Mouse (Mus musculus) lung, postnatal 0 days (tissue): ENCODE measurements around the gene Nkg7. TPM values are rescaled to one million over a fixed set of nuclear protein-coding genes. Genes with fewer than 3 reads are reported as not detected.

Source experiments
- ATAC-seq: fragments of 200-750 bp; cut with Nextera tagmentation; 2 replicates; pipeline ENCODE4 v1.8.0; 2017; ENCODE audit warnings: moderate library complexity
- DNase-seq: peaks from one replicate; pipeline ENCODE4 v3.0.0-alpha.2; 2016; ENCODE audit warnings: low spot score
- H3K27ac ChIP-seq: fragments of 300-500 bp; sonication (generic); 2 replicates; pipeline ENCODE4 v1.5.1; 2014; ENCODE audit warnings: antibody characterized with exemption, mild to moderate bottlenecking, low read length, mixed read lengths
- H3K27me3 ChIP-seq: fragments of 300-500 bp; sonication (generic); replicated peaks from 2 replicates; pipeline ENCODE4 v1.6.1; 2014; ENCODE audit warnings: low read length, mixed read lengths; ENCODE audit not compliant: insufficient read depth
- H3K36me3 ChIP-seq: fragments of 300-500 bp; sonication (generic); 2 replicates; pipeline ENCODE4 v1.6.1; 2014; ENCODE audit warnings: low read length, mixed read lengths; ENCODE audit not compliant: insufficient read depth
- H3K4me1 ChIP-seq: fragments of 300-500 bp; sonication (generic); 2 replicates; pipeline ENCODE4 v1.6.1; 2014; ENCODE audit warnings: antibody characterized with exemption, low read depth, low read length, mixed read lengths; ENCODE audit not compliant: insufficient read depth
- H3K4me2 ChIP-seq: fragments of 300-500 bp; sonication (generic); replicated peaks from 2 replicates; pipeline ENCODE4 v1.6.1; 2014; ENCODE audit warnings: low read depth, mild to moderate bottlenecking, low read length, moderate library complexity, mixed read lengths
- H3K4me3 ChIP-seq: fragments of 300-500 bp; sonication (generic); 2 replicates; pipeline ENCODE4 v1.5.1; 2014; ENCODE audit warnings: low read depth, low read length
- H3K9ac ChIP-seq: fragments of 300-500 bp; sonication (generic); replicated peaks from 2 replicates; pipeline ENCODE4 v1.6.1; 2014; ENCODE audit warnings: low read depth, mild to moderate bottlenecking
- H3K9me3 ChIP-seq: fragments of 300-500 bp; sonication (generic); 2 replicates; pipeline ENCODE4 v1.6.1; 2016; ENCODE audit warnings: low read length, mixed read lengths
- CTCF ChIP-seq: IDR thresholded peaks from 2 replicates; pipeline ENCODE4 v1.5.1; 2016; ENCODE audit warnings: antibody characterized with exemption, mild to moderate bottlenecking
- EP300 ChIP-seq: IDR thresholded peaks from 2 replicates; pipeline ENCODE4 v1.6.1; 2016; ENCODE audit warnings: antibody characterized with exemption, mild to moderate bottlenecking, control low read depth
- WGBS: fragments of 180-500 bp; shearing (Covaris S2); extraction: QIAGEN DNeasy Blood & Tissue Kit; methylation state at CpG from one replicate; pipeline ENCODE4 v1.1.7; 2014; 5-methylcytosine and 5-hydroxymethylcytosine counted together
- polyA plus RNA-seq: library from polyadenylated mRNA; unstranded; fragments of >200 nt; fragmentation: Nextera tagmentation; extraction: Ambion mirVana; gene quantifications from 2 replicates; pipeline ENCODE4 v1.2.1, GENCODE M21; 2015

The Nkg7 gene
- 2.6 and 2.9 TPM in 2 replicates for polyA plus RNA-seq

- H3K9me3 ChIP-seq, result no peaks in the 10 kb centered on the region
- H3K4me1 ChIP-seq, result no peaks in the 10 kb centered on the region
- 65% methylated on average over 10 of the region's 10 CpGs for WGBS
- H3K4me2 ChIP-seq, result no peak within 1 kb of the TSS
- H3K9ac ChIP-seq, result no peak within 1 kb of the TSS
- no peaks in the 10 kb centered on the region for H3K36me3 ChIP-seq
- H3K27me3 ChIP-seq, result no peaks in the 10 kb centered on the region
- DNase-seq (no peak), ATAC-seq (no peak)
- TF ChIP-seq CTCF (no peak), EP300 (no peak)
- no peak within 1 kb of the TSS for H3K27ac ChIP-seq
- no peak within 1 kb of the TSS for H3K4me3 ChIP-seq
Observed at GRCm38 (mm10) chr7:43436341-43437255, at the start of gene Nkg7. Gene Nkg7 (plus strand): TSS chr7:43437073.

- DNase-seq, result peak; percentile 15
- no peaks in the 10 kb centered on the region for H3K9me3 ChIP-seq
- H3K27ac ChIP-seq, result no peak overlapping the region
- no peak overlapping the region for H3K9ac ChIP-seq
- H3K4me1 ChIP-seq, result no peaks in the 10 kb centered on the region
- 66% methylated on average over 8 of the region's 8 CpGs for WGBS
- H3K4me2 ChIP-seq, result no peak overlapping the region
- no peak for ATAC-seq
- no peaks in the 10 kb centered on the region for H3K27me3 ChIP-seq
- TF ChIP-seq CTCF (no peak), EP300 (no peak)
- H3K36me3 ChIP-seq, result no peaks in the 10 kb centered on the region
- no peak overlapping the region for H3K4me3 ChIP-seq
Observed at GRCm38 (mm10) chr7:43392349-43393121, 44.3 kb upstream of the Nkg7 start.

GRCm38 (mm10) chr7:43399501-43399900, 37.4 kb upstream of the Nkg7 start:
- no peak overlapping the region for H3K4me3 ChIP-seq
- no peak overlapping the region for H3K4me2 ChIP-seq
- no peak overlapping the region for H3K27ac ChIP-seq
- no peak for TF ChIP-seq CTCF
- TF ChIP-seq EP300, result no peak
- no peaks in the 10 kb centered on the region for H3K27me3 ChIP-seq
- H3K4me1 ChIP-seq, result no peaks in the 10 kb centered on the region
- no peak overlapping the region for H3K9ac ChIP-seq
- ATAC-seq (no peak), DNase-seq (no peak)
- H3K9me3 ChIP-seq, result no peaks in the 10 kb centered on the region
- H3K36me3 ChIP-seq, result no peaks in the 10 kb centered on the region
- 80% methylated on average over 2 of the region's 2 CpGs for WGBS

- no peak overlapping the region for H3K4me2 ChIP-seq
- ATAC-seq, result no peak
Observed at GRCm38 (mm10) chr7:43402718-43403117, 34.2 kb upstream of the Nkg7 start.

DNA sequence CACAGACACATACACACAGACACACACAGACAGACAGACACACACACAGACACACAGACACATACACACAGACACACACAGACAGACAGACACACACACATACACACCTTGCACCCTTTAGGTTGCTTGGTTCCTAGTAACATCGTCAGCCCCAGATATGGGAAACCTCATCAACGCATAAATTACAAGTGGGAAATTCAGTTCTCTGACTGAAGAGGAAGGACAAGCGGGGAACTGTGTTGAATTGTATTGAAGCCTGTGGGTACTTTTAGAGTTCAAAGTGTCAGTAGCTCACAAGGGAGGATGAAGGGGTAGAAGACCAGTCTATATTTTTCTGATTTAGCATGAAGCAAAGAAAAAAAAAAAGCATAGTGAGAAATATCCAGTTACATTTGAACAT, 29.3 kb upstream of the Nkg7 start:
- no peak overlapping the region for H3K4me2 ChIP-seq
- H3K36me3 ChIP-seq, result no peaks in the 10 kb centered on the region
- no peak overlapping the region for H3K27ac ChIP-seq
- no peak overlapping the region for H3K9ac ChIP-seq
- TF ChIP-seq CTCF, result no peak
- TF ChIP-seq EP300, result no peak
- H3K4me3 ChIP-seq, result no peak overlapping the region
- no peaks in the 10 kb centered on the region for H3K9me3 ChIP-seq
- no peaks in the 10 kb centered on the region for H3K27me3 ChIP-seq
- DNase-seq, result no peak
- 70% methylated on average over 3 of the region's 3 CpGs for WGBS
- no peaks in the 10 kb centered on the region for H3K4me1 ChIP-seq
- ATAC-seq, result no peak

More at GRCm38 (mm10) chr7:43402718-43403117, 34.2 kb upstream of the Nkg7 start:
- no peak for DNase-seq
- no peaks in the 10 kb centered on the region for H3K36me3 ChIP-seq
- H3K27me3 ChIP-seq, result no peaks in the 10 kb centered on the region
- 23% methylated on average over 2 of the region's 2 CpGs for WGBS
- no peaks in the 10 kb centered on the region for H3K4me1 ChIP-seq
- no peak for TF ChIP-seq CTCF
- TF ChIP-seq EP300, result no peak
- no peak overlapping the region for H3K4me3 ChIP-seq
- H3K9ac ChIP-seq, result no peak overlapping the region
- no peaks in the 10 kb centered on the region for H3K9me3 ChIP-seq
- H3K27ac ChIP-seq, result no peak overlapping the region

DNA sequence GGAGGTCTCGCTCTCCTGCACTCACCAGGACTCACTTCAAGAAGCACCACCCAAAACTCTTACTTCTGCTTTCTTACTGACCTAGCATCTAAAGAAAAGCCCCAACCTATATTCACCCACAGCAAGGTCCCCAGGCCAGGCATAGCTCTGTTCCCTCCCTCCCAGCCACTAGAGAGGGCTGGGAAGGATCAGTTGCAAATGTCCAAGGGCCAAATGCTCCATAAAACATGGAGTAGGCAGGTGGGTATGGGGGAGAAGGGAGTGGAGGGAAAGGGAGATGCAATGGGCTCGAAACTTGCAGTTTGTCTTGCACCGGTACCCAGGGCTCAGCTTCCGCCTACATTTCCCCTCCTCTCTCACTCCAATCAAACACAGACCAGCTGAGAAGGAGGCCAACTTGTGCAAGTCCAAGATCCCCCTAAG, 28.7 kb upstream of the Nkg7 start, which contains the start of gene Siglecg:
TSS of gene Siglecg (plus strand) at position 74 of the 423 bp plus-strand sequence.
- ATAC-seq, result no peak
- WGBS, result 54% methylated on average over 4 of the region's 4 CpGs
- H3K9me3 ChIP-seq, result no peaks in the 10 kb centered on the region
- H3K36me3 ChIP-seq, result no peaks in the 10 kb centered on the region
- no peak for TF ChIP-seq CTCF
- TF ChIP-seq EP300, result no peak
- H3K27me3 ChIP-seq, result no peaks in the 10 kb centered on the region
- no peak within 1 kb of the TSS for H3K4me3 ChIP-seq
- no peak within 1 kb of the TSS for H3K4me2 ChIP-seq
- H3K9ac ChIP-seq, result no peak within 1 kb of the TSS
- no peak for DNase-seq
- H3K4me1 ChIP-seq, result no peaks in the 10 kb centered on the region
- H3K27ac ChIP-seq, result no peak within 1 kb of the TSS
